Mouse (Mus musculus): ENCODE results near the gene Stim2.
A peak's percentile ranks its signal among the peaks of the same experiment; 100 is the strongest.

Stim2 gene

DNA sequence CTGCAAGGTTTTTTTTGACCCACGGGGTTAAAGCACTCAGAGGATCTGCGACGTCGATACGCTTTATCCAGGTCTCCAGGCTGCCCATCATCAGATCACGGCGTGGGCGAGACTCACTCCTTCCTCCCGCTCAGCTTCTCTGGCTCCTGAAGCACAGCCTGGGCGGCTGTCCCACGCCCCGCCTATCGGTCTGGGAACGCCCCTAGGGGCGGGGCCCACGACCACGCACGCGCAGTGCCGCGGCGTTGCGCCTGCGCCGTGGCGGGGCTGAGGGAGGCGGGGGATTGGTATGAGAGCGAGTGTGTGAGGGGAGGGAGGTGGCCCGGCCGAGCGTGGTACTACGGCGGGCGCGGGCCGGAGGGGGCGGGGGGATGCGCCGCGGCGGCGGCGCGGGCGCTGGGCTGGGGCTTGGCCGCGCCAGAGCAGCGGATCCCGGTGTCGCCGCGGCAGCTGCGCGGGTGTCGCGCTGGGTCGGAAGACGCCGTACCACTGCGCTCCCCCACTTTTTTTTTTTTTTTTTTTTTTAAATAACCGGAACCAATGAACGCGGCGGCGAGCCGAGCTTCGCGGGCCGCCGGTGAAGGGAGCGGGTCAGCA lies at the start of gene Stim2:
Gene Stim2, plus strand, starts transcription at position 354 of the 597 bp plus-strand sequence.
- peak; percentile 100 for DNase-seq

DNA sequence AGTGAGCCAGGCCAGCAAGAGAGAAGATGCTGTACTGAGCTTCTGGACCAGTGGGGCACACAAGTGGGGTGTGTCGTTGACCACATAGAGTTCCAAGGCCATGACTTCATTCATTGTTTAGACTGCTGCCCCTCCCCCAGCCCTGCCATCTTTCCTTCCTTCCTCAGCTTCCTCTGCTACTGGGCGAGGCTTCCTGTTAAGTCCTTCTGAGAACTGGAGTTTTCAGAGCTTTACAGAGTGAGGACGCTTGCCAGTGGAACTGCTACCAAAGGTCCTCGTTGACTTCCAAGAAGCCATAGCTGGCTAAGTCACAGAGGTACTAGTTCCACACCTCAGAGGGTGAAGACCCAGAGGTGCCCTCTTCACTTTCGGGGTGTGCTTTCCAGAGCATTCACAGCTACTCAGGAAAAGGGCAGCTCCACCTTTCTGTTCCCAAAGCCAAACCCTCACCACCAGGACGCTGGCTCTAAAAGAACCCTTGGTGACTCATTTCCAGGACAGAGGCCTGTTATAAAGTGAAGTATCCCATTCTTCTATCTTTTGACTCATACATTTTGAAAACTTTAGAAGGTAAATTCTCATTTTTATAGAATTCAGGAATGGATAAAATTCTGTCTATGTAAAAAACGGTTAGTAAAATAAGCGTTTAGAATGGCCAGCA lies 49.6 kb upstream of the Stim2 start:
- peak; percentile 99 for DNase-seq

DNA sequence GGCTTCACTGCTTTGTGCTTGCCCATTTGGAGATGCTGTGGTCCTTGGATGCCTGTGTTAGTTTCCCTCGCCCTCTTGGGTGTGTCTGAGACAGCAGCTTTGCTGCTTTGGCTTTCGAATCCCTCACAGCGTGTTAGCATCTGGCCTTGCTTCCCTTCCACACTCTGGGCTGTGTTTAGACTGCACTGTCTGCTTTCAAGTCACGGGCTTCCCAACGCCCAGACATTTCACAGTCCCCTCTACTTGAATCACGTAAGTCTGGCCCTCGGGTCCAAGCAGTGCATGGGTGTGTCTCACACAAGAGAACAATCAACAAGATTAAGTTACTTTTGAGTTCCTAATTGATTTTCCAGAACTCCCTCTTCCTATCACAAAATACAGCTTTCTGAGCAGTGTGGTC lies 48.1 kb upstream of the Stim2 start:
- peak; percentile 98 for DNase-seq

DNA sequence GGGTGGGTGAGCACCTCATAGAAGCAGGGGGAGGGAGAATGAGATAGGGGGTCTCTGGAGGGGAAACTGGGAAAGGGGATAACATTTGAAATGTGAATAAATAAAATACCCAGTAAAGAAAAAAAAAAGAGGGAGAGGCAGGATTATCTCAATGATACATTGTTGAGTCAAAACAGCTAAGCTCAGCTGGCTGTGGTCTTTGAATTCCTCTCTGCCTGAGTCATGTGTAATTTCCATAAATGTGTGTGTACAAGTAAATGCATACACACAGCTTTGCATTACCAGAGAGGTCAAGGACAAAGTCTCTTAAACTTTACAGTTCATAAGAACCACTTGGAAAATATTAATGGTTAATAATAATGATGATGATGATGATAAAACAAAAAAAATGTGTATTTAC lies 45.1 kb upstream of the Stim2 start:
- DNase-seq: no peak

GRCm38 (mm10) chr5:53953797-53954196 lies 44.5 kb upstream of the Stim2 start:
- DNase-seq: peak; percentile 75

DNA sequence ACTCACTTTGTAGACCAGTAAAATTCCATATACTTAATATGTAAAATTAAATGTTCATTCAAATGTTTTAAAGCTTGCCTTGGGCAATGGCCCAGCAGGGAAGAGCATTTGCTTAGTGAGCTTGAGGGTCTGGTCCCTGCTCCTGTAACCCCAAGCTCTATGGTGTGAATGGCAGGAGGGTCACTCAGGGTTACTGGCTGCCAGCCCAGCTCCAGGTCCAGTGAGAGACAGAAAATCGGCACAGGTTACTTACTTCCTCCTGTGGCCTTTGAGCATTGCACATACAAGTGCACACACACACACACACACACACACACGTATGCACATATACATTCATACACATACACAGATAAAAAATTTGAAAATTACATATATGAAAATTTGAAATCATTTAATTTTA lies 42.3 kb upstream of the Stim2 start:
- peak; percentile 80 for DNase-seq

DNA sequence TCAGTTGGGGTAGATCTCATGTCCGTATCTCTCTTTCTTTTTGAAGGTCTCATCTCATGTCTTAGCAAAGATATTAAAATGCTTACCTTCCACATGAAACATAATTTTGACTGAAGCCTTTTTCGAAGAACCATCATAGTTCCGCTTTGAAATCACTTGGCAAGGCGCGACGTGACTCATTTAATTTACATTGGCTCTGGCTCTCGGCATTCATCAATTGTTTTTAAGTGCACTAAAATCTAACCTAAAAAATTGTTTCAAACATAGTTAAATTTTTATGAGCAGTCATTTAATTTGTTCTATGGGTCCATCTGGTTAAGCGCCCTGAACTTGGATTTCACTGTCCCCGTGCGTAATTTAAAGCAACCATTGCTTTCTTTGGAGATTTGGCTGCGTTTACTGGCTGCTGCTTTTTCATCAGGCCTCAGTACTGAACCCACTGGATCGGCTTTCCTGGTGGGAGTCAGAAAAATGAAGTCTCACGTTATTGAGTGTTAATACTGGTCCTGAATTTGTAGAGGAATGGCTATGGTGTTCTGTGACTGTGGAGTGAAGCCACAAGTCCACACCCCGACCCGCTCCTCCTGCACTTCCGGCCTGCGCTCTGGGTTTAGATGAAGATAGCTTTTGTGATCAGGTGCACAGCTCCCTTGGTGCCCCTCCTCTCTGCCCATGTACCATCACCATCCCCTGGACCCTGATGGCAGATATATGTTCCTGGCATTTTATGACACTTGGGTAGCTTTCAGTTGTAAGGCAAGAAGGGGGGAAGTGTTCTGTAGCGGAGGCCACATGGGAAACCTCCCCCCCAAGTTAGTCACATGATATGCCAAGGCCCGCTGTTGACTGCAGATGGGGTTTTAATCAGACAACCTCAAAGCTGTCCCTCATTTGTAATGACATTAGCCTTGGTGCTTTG lies 41.6 kb upstream of the Stim2 start:
- peak; percentile 73 for DNase-seq

DNA sequence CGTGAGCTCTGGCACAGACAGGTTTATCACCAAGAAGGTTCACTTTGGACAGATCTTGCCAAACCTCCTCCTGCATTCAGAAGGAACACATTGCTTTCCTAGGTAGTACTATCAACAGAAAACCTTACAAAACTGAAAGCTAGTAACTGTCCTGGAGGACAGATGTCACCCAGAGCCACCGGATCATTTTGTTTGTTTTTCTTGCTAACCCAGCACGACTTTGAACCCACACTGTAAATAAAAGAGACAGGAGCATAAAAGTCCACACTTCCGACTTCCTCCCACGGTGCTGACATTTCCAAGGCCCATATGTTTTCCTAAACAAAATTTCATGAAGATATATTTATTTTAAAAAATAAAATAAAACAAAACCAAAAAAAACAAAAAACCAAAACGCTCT lies 41.0 kb upstream of the Stim2 start:
- DNase-seq: no peak

- peak; percentile 78 for DNase-seq
Measured at GRCm38 (mm10) chr5:53961229-53961628, 37.1 kb upstream of the Stim2 start.

DNA sequence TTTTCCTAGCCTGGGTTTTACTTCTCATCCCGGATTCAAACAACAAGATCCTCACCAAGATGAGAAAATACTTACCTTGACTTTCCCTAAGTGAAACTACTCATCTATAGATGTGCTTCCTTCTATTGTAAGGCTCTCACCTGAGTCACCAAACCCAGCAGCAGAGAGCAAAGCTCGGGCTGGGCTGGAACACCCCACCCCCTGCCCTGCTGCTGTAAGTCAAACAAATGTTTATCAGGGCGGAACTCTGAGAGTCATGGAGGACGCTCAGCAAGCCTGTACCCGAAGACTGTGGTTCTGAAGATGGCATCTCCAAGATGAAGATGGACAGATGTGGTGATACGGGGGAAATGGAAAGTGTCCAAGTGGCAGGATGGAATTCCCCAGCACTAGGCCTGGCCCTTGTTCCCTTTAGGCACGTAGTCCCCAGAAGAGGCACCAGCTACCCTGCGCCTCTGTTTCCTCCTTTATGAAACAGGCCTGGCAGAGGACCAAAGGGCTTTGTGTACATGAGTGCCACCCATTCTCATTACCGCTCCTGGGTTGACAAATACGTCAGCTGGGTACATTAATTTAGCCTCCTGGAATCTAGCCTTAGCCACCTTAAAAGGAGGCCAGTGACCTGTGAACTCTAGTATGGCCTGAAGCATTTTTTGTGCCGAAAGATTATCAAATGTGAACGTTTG lies 36.3 kb upstream of the Stim2 start:
- DNase-seq: peak; percentile 94

DNA sequence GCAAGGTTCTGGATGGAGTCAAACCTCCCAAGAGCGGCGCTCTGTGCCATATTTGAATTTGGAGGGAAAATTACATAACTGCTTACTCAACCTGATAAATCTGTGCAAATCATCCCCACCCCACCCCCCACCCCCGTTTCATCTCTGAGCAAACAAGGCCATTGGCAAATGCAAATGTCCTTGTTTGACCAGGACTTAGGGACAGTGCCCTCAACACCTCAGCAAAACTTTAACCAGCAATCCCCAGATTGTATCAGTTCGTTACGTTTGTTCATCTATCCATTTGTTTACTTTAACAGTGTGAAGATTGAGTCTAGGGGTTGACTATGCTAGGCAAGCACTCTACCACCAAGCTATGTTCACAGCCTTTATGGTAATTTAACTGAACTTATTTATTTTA lies 32.6 kb upstream of the Stim2 start:
- no peak for DNase-seq

DNA sequence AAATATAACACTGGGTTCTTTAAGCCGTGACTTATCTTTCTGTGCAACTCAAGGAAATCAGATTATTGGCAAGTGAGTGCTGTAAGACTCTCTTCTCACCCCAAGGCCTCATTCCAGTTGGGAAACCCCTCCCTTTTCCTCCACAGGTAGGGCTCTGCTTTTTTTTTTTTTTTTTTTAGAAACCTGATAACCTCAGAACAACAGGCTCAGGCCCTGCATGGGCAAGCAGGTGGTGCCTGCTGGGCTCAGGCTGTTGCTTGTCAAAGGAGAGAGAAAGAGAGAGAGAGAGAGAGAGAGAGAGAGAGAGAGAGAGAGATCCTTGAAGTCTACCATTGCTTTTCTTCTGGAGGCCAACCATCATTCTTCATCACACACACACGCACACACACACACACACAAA lies 30.7 kb upstream of the Stim2 start:
- DNase-seq: peak; percentile 9

DNA sequence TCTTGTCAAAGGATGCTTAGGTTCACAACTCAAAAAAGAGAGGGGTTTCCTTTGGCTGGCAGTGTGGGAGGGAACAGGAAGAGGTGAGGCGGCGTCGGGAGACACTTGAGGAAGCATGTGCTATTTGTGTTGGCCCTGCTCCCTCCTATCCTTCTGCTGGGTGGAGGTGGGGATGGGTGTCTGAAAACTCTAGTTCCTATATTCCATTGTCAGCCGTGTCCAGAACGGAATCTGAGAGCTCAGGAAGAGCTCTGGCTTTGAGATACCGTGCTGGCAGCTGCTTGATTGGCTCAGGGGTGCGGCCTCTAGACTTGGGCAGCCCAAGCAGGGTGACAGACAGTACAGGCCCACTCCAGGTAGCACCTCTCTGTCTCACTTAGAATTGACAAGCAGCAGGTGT lies 28.1 kb upstream of the Stim2 start:
- DNase-seq: peak; percentile 98

GRCm38 (mm10) chr5:53971201-53971600 lies 27.1 kb upstream of the Stim2 start:
- DNase-seq: peak; percentile 80

GRCm38 (mm10) chr5:53972905-53973304 lies 25.4 kb upstream of the Stim2 start:
- DNase-seq: peak; percentile 17

DNA sequence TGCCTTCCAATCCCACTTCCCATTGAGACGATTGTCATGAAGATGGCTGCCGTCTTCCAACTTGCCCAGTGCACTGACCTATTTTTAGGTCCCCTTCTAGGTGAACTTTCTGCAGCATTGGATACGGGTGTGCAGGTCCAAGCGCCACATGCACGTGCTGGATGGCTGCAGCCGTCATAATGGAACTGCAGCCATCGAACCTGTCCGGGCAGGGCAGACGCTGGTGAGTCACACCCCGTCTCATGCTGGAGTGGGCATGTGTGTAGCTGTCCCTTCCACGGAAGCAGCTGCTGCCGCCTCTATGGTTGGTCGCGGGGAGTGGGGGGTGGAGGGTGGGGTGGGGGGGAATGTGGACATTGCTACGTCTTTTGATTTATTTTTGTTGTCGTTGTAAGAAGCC lies 21.8 kb upstream of the Stim2 start:
- DNase-seq: peak; percentile 44

DNA sequence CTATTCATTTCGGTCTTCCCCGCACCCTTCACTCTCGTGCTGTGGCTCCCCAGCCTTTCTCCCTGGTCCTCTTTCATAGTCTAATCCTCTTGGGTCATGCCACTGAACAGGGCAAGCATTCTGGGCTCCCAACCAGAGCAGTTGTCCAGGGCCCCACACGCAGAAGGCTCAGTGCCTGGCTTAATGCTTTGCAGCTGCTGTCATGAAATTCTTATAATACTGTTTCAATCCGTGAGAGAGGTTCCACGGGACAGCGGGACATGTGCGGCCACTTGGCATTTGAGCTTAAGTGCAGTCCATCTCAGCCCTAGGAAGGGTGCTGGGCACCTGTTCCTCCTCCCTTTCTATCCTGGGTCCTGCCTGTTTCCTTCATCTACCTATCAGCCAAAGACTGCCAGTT lies 21.2 kb upstream of the Stim2 start:
- peak; percentile 75 for DNase-seq

- DNase-seq: no peak
Measured at GRCm38 (mm10) chr5:53983358-53983757, 14.9 kb upstream of the Stim2 start.

GRCm38 (mm10) chr5:53985632-53986031 lies 12.7 kb upstream of the Stim2 start:
- no peak for DNase-seq

GRCm38 (mm10) chr5:53987496-53987895 lies 10.8 kb upstream of the Stim2 start:
- DNase-seq: no peak

GRCm38 (mm10) chr5:53988053-53988452 lies 10.2 kb upstream of the Stim2 start:
- no peak for DNase-seq

DNA sequence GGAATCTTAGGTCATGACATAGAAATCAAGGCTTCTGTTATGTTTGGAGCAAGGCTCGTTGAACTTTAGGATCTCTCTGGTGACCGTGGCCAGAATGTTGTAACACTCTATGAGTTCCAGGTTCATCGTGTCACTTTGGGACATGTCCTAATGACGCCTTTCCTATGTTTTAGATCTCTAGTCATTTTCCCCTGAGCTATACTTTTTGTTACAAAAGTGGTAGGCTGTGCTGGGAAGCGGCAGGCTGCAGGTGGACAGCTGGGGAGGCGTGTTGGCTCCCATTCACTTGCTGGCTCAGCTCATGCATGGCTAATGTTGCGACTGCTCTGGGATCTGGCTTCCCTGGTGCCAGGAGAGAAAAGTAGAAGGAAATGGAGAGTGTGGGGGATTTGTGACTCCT lies 5.7 kb upstream of the Stim2 start:
- DNase-seq: no peak

- peak; percentile 72 for DNase-seq
Measured at GRCm38 (mm10) chr5:53994576-53994975, 3.7 kb upstream of the Stim2 start.

Data from heart, adult 11 months (tissue).